Mouse (Mus musculus) ES-E14 (cell line): ENCODE measurements around the gene Col4a2. TPM values are rescaled to one million over a fixed set of nuclear protein-coding genes. Genes with fewer than 3 reads are reported as not detected.

Experiments
- DNase-seq: peaks from one replicate; pipeline ENCODE4 v3.0.0-alpha.2; 2013; ENCODE audit warnings: low read depth, low spot score
- H3K27ac ChIP-seq: 2 replicates; pipeline ENCODE4 v1.5.1; 2012; ENCODE audit warnings: low read depth, mild to moderate bottlenecking, low read length, moderate library complexity, mixed read lengths; ENCODE audit not compliant: poor library complexity, insufficient read depth, severe bottlenecking
- H3K36me3 ChIP-seq: 2 replicates; pipeline ENCODE4 v1.6.1; 2012; ENCODE audit warnings: mild to moderate bottlenecking, low read length, moderate library complexity, mixed read lengths; ENCODE audit not compliant: control insufficient read depth, poor library complexity, insufficient read depth, severe bottlenecking
- H3K4me1 ChIP-seq, 2 experiments: fragments of 150-350 bp in 1 of 2; sonication (generic) in 1 of 2; 2 replicates each; pipeline ENCODE4 v1.6.1; 2012; ENCODE audit warnings: low read length in 2 of 2, mild to moderate bottlenecking in 1 of 2, mixed read lengths in 1 of 2; ENCODE audit not compliant: control insufficient read depth in 2 of 2, insufficient read depth in 2 of 2, poor library complexity in 1 of 2
- H3K4me3 ChIP-seq, 2 experiments: fragments of 150-350 bp in 1 of 2; sonication (generic) in 1 of 2; 2 replicates each; pipeline ENCODE4 v1.5.1; 2012; ENCODE audit warnings: low read length in 2 of 2, low read depth in 1 of 2, mild to moderate bottlenecking in 1 of 2, mixed read lengths in 1 of 2; ENCODE audit not compliant: insufficient read depth in 1 of 2, poor library complexity in 1 of 2, severe bottlenecking in 1 of 2
- H3K9ac ChIP-seq: 2 replicates; pipeline ENCODE4 v1.6.1; 2012; ENCODE audit warnings: low read depth, mild to moderate bottlenecking, low read length, mixed read lengths; ENCODE audit not compliant: poor library complexity, insufficient read depth, severe bottlenecking
- H3K9me3 ChIP-seq: fragments of 150-350 bp; sonication (generic); 2 replicates; pipeline ENCODE4 v1.6.1; 2012; ENCODE audit warnings: low read depth, mild to moderate bottlenecking, low read length; ENCODE audit not compliant: control insufficient read depth, insufficient read depth
- CHD2 ChIP-seq: IDR thresholded peaks from 2 replicates; pipeline ENCODE4 v1.6.1; 2014; ENCODE audit warnings: mild to moderate bottlenecking, low read depth, low read length, inconsistent platforms
- HCFC1 ChIP-seq: IDR thresholded peaks from 2 replicates; pipeline ENCODE4 v1.6.1; 2012; ENCODE audit warnings: low read length, inconsistent platforms, borderline replicate concordance; ENCODE audit not compliant: insufficient read depth
- MAFK ChIP-seq: IDR thresholded peaks from 2 replicates; pipeline ENCODE4 v1.6.1; 2014; ENCODE audit warnings: mild to moderate bottlenecking, low read depth, low read length, inconsistent platforms; ENCODE audit not compliant: insufficient read depth
- ZC3H11A ChIP-seq: IDR thresholded peaks from 2 replicates; pipeline ENCODE4 v1.6.1; 2012; ENCODE audit warnings: low read depth, mild to moderate bottlenecking, inconsistent platforms, low read length, borderline replicate concordance
- ZNF384 ChIP-seq: IDR thresholded peaks from 2 replicates; pipeline ENCODE4 v1.6.1; 2012; ENCODE audit warnings: low read depth, low read length, inconsistent platforms
- in situ Hi-C, 2 experiments: fragments of 600-800 bp; cut with MboI; formaldehyde crosslinking; loops; one replicate each; pipeline ENCODE4 v1.15.1; 2025; ENCODE audit warnings: low sequenced_read_pairs in 2 of 2, inconsistent platforms in 1 of 2; ENCODE audit not compliant: unreplicated experiment in 2 of 2
- total RNA-seq: library from RNA; depleted of rRNA; stranded (reverse); fragments of 300-350 nt; gene quantifications from 2 replicates; pipeline ENCODE4 v1.2.3, GENCODE M21; 2012

Gene Col4a2
- total RNA-seq, 1 experiment = 102 TPM

GRCm38 (mm10) chr8:11357921-11358436 lies 45.4 kb downstream of the Col4a2 start:
- H3K36me3 ChIP-seq = no peaks in the 10 kb centered on the region
- TF ChIP-seq MAFK (no peak), CHD2 (no peak), HCFC1 (no peak), ZC3H11A (no peak), ZNF384 (no peak)
- H3K4me1 ChIP-seq = no peaks in the 10 kb centered on the region
- DNase-seq = no peak
- in situ Hi-C loops = no loop called here
- H3K4me3 ChIP-seq = no peak overlapping the region
- no peak overlapping the region for H3K9ac ChIP-seq
- H3K9me3 ChIP-seq = no peaks in the 10 kb centered on the region
- no peak overlapping the region for H3K27ac ChIP-seq

- DNase-seq = no peak
- H3K4me1 ChIP-seq = no peaks in the 10 kb centered on the region
- no peak overlapping the region for H3K9ac ChIP-seq
- no peaks in the 10 kb centered on the region for H3K36me3 ChIP-seq
- H3K9me3 ChIP-seq = no peaks in the 10 kb centered on the region
- no peak overlapping the region for H3K4me3 ChIP-seq
- TF ChIP-seq ZNF384 = no peak
- no peak for TF ChIP-seq MAFK
- TF ChIP-seq CHD2 = no peak
- TF ChIP-seq ZC3H11A = no peak
- TF ChIP-seq HCFC1 = no peak
- H3K27ac ChIP-seq = no peak overlapping the region
- in situ Hi-C loops = no loop called here
Measured at GRCm38 (mm10) chr8:11359846-11360245, 47.2 kb downstream of the Col4a2 start.

GRCm38 (mm10) chr8:11361546-11362277 lies 49.1 kb downstream of the Col4a2 start:
- H3K36me3 ChIP-seq = no peaks in the 10 kb centered on the region
- H3K4me3 ChIP-seq = no peak overlapping the region
- no peak overlapping the region for H3K27ac ChIP-seq
- H3K9ac ChIP-seq = no peak overlapping the region
- no peaks in the 10 kb centered on the region for H3K9me3 ChIP-seq
- no peak for DNase-seq
- H3K4me1 ChIP-seq = no peaks in the 10 kb centered on the region
- TF ChIP-seq ZNF384 (no peak), CHD2 (no peak), MAFK (no peak), ZC3H11A (no peak), HCFC1 (no peak)
- in situ Hi-C loops = no loop called here

- DNase-seq = no peak
- no peak overlapping the region for H3K27ac ChIP-seq
- no peaks in the 10 kb centered on the region for H3K36me3 ChIP-seq
- H3K9ac ChIP-seq = no peak overlapping the region
- TF ChIP-seq CHD2 = no peak
- TF ChIP-seq HCFC1 = no peak
- no peak for TF ChIP-seq MAFK
- no peak for TF ChIP-seq ZNF384
- TF ChIP-seq ZC3H11A = no peak
- H3K4me1 ChIP-seq = no peaks in the 10 kb centered on the region
- no peaks in the 10 kb centered on the region for H3K9me3 ChIP-seq
- H3K4me3 ChIP-seq = no peak overlapping the region
- in situ Hi-C loops = no loop called here
Measured at GRCm38 (mm10) chr8:11362278-11363214, 49.9 kb downstream of the Col4a2 start.
